Mouse (Mus musculus): ENCODE results near the gene Ddx19b.

Ddx19b gene

DNA sequence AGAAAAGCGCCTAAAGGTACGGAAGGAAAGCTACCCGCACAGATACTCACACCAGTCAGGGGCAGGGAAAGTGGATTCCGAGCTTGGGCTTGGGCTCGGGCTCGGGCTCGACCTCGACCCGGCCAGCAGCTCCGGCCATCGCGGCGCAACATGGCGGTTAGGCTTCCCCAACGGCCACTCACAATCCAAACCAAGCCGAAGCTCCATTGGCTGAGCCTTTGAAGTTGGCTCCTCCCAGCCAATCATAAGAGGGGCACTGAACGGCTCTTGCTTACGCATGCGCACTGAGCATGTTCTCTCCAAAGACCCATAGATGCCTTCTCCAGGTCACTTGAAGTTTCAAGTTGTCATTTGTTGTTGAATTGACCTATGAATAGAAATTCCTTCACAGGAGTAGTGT, at the start of gene Ddx19b:
Ddx19b (minus strand) TSS at position 180 of the 400 bp plus-strand sequence.
- no peak for TF ChIP-seq GATA4 (IDR thresholded peaks at IDR 0.05; ENCODE audit: insufficient replicate concordance, low read length)

- TF ChIP-seq GATA4 (IDR thresholded peaks at IDR 0.05; ENCODE audit: insufficient replicate concordance, low read length): no peak
These were observed 48.3 kb upstream of the Ddx19b start for GRCm38 (mm10) chr8:111079861-111080271.

DNA sequence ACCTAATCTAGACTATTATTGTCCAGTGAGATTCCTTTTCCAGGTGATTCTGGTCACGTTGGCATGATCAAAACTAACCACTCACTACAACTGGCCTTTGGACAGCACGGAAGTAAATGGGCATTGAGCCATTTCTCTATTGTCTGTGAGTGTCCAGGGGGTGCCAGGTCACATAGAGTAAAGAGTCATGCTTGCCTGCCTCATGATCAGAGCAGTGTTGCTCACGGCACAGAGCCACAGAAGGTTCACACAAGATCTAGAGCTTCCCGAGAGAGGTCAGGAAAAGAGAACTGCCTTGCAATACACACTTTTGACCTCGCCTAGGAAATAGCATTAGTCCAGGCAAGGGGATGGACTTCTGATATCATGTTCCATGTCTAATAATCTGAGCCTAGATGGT, 47.9 kb upstream of the Ddx19b start:
- TF ChIP-seq GATA4 (IDR thresholded peaks at IDR 0.05; ENCODE audit: insufficient replicate concordance, low read length): no peak

GRCm38 (mm10) chr8:111075926-111076325, 44.4 kb upstream of the Ddx19b start:
- TF ChIP-seq GATA4 (IDR thresholded peaks at IDR 0.05; ENCODE audit: insufficient replicate concordance, low read length): no peak

DNA sequence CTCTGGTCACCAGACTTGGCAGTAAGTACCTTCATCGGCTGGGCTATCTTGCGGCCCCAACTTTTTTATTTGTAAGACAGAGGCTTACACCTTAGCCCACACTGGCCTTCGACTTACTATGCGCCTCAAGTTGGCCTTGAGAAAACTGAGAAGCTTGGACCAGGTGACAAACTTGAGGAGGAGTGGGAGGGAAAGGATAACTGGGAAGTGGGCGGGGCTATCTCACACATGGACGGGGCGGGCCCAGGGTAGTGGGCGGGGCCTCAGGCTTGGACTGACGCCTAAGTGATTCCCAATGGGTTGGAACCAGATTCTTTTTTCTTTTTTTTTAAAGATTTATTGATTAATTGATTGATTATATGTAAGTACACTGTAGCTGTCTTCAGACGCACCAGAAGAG, 35.9 kb upstream of the Ddx19b start:
- TF ChIP-seq GATA4 (IDR thresholded peaks at IDR 0.05; ENCODE audit: insufficient replicate concordance, low read length): no peak

DNA sequence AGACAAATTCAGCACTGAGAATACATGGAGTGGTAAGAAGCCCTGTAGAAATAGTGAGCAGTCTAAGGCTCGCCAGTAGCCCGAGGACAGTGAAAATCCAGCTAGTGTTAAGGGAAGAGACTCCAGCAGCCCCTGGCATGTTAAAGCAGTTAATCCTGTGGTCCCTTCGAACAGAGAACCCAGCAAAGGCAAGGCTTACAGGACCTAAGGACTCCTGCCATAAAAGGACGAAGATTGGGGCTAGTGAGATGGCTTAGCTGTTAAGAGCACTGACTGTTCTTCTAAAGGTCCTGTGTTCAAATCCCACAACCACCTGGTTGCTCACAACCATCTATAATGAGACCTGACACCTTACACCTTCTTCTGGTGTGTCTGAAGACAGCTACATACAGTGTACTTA, 34.8 kb upstream of the Ddx19b start:
- TF ChIP-seq GATA4 (IDR thresholded peaks at IDR 0.05; ENCODE audit: insufficient replicate concordance, low read length): no peak

- no peak for TF ChIP-seq GATA4 (IDR thresholded peaks at IDR 0.05; ENCODE audit: insufficient replicate concordance, low read length)
These were observed 31.3 kb upstream of the Ddx19b start for GRCm38 (mm10) chr8:111062893-111063292.

DNA sequence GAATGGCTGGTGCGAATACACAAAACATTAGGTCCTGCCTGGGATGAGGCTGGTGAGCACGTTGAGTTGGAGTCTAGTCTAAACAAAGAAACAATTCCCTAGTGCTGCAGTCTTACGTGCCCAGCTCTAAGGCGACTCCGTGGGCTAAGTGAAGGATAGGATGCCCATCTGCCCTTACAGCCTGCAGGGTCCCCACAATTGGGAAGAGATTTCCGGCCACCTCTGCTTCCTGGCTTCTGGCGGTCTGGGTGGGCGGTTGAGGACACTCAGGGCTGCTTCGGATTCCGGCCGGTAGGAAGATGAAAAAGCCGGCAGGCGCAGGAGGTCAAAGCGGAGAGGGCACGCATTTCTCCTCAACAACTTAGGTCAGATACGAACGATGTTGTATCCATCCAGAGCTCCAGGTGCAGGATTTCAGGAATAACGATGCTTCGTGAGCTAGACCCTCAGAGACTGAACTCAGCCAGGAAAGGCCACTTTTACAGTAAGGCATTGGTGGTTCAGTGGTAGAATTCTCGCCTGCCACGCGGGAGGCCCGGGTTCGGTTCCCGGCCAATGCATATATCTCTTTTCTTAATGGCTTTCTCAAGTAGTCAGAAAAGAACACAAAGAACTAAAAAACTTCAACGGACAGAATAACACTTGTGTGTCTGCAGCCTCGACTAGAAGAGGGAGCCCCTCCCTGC, 30.7 kb upstream of the Ddx19b start:
- TF ChIP-seq GATA4 (IDR thresholded peaks at IDR 0.05; ENCODE audit: insufficient replicate concordance, low read length): no peak

DNA sequence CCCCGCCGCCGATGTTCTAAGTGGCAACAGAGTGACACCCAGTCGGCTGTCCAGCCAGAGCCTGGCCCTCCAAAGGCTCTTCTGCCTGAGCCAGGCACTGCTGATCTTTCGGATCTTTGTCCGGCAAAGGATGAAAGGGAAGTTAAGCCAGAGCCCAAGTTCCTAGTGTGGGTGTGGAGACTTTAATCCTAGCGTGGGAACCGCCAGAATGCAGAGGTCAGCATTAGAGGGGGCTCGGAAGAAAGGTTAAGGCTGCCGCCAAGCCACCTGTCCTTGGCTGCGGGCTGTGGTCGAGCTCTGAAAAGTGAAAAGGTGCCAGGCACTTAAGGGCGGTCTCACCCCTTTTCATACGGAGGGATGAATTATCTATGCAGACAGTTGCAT, 30.1 kb upstream of the Ddx19b start:
- TF ChIP-seq GATA4 (IDR thresholded peaks at IDR 0.05; ENCODE audit: insufficient replicate concordance, low read length): no peak

DNA sequence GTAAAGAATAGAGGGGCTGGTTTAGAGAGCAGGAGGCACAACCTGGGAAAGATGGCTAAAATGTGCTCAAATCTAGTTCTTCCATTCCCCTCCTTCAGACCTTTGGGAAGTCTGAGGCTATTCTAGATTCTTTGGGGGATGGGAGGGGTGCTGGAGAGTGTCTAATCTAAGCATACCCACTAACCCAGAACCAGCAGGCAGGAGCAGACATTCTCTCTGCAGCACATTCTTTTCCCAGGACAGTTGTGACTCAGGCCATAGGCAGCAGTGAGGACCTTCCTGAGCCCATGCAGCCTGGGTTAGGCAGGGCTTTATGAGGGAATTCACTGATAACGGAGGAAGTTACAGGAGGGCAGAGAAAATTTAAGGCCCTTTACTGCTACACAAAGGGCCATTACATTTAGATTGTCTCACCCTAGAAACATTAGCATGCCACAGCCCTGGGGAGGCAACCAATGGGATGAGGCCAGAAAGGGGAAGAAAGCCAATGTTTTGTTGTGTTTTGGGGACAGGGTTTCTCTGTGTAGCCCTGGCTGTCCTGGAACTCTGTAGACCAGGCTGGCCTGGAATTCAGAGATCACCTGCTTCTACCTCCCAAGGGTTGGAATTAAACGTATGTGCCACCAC, 27.5 kb upstream of the Ddx19b start:
- TF ChIP-seq GATA4 (IDR thresholded peaks at IDR 0.05; ENCODE audit: insufficient replicate concordance, low read length): no peak

DNA sequence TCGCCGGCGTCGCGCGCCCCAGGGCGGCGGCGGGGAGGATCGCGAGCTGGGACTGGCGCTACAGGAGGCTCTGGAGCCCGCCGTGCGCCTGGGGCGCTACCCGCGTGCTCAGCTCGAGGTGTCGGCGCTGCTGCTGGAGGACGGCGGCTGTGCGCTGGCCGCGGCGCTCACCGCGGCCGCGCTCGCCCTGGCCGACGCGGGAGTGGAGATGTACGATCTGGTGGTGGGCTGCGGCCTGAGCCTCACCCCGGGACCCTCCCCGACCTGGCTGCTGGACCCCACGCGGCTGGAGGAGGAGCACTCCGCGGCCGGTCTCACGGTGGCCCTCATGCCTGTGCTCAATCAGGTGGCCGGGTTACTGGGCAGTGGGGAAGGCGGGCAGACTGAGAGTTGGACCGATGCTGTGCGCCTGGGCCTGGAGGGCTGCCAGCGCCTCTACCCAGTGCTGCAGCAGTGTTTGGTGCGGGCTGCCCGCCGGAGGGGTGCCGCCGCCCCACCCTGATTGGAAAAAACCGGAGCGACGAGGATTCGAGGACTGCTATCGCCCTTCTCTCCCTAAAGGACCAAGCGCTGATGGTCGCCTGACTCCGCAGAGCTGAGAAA, 25.2 kb upstream of the Ddx19b start:
- no peak for TF ChIP-seq GATA4 (IDR thresholded peaks at IDR 0.05; ENCODE audit: insufficient replicate concordance, low read length)

DNA sequence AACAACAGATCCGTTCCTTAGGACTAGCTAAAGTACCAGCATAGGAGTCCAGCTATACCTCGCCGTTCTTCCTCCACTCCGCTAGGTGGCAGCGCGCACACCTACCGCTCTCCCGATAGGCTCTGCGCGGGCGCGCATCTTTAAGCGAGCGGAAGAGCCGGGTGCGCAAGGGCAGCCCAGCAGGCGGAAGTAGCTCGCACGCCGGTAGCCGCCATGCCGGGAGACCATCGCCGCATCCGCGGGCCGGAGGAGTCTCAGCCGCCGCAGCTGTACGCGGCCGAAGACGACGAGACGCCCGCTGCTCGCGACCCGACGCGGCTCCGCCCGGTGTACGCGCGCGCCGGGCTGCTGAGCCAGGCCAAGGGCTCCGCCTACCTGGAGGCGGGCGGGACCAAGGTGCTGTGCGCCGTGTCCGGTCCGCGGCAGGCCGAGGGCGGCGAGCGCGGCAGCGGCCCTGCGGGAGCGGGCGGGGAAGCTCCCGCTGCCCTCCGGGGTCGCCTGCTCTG, 24.7 kb upstream of the Ddx19b start, which contains the start of gene Exosc6:
Exosc6 (plus strand) TSS at position 182 of the 506 bp plus-strand sequence.
- TF ChIP-seq GATA4 (IDR thresholded peaks at IDR 0.05; ENCODE audit: insufficient replicate concordance, low read length): peak; percentile 34; the same call in 1 of the 2 replicates

DNA sequence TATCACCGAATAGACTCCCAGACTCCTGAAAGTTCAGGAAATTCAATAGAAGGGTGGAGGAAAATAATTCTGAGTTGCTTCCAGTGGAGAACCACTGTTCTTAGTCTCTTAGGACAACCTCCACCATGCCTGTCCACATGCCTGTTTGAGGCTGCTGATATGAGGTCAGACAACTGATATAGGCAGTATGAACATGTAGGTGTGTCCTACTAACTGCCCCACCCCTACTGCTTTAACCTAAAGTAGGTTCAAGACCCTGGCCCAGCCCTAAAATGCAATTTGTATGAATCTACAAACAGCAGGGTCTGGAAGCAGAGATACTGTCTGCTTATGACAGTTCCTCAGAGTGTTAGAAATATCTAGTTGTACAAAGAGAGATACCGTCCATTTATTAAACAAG, 24.1 kb upstream of the Ddx19b start:
- TF ChIP-seq GATA4 (IDR thresholded peaks at IDR 0.05; ENCODE audit: insufficient replicate concordance, low read length): no peak

- TF ChIP-seq GATA4 (IDR thresholded peaks at IDR 0.05; ENCODE audit: insufficient replicate concordance, low read length): no peak
These were observed 23.6 kb upstream of the Ddx19b start for GRCm38 (mm10) chr8:111055031-111055634.

- no peak for TF ChIP-seq GATA4 (IDR thresholded peaks at IDR 0.05; ENCODE audit: insufficient replicate concordance, low read length)
These were observed 22.4 kb upstream of the Ddx19b start for GRCm38 (mm10) chr8:111053827-111054518.

All from liver, adult (tissue).